Mouse (Mus musculus): ENCODE measurements around the gene Fstl3. TPM values are rescaled to one million over a fixed set of nuclear protein-coding genes. Genes with fewer than 3 reads are reported as not detected.

The Fstl3 gene
- polyA plus RNA-seq, 3 experiments from 2014 or later = 0.21 to 1.2 TPM; not detected in 1

GRCm38 (mm10) chr10:79788386-79789158, 11.5 kb downstream of the Fstl3 start:
- ATAC-seq = peak; percentile 58

GRCm38 (mm10) chr10:79789581-79789980, 12.5 kb downstream of the Fstl3 start:
- ATAC-seq = no peak

GRCm38 (mm10) chr10:79790861-79791260, 13.8 kb downstream of the Fstl3 start, which contains the start of gene Prss57:
TSS of gene Prss57 (minus strand) at chr10:79790961.
- no peak for ATAC-seq

- no peak for ATAC-seq
Measured at GRCm38 (mm10) chr10:79792339-79793040, 15.4 kb downstream of the Fstl3 start.

- ATAC-seq = peak; percentile 68
Measured at GRCm38 (mm10) chr10:79793051-79793737, 16.1 kb downstream of the Fstl3 start, which contains the start of gene Palm. TSS of gene Palm (plus strand) at chr10:79793572.

- ATAC-seq = no peak
Measured at GRCm38 (mm10) chr10:79793738-79794490, 16.8 kb downstream of the Fstl3 start.

- ATAC-seq = no peak
Measured at GRCm38 (mm10) chr10:79794491-79794931, 17.4 kb downstream of the Fstl3 start.

GRCm38 (mm10) chr10:79795905-79796304, 18.8 kb downstream of the Fstl3 start:
- ATAC-seq = no peak

GRCm38 (mm10) chr10:79797326-79797725, 20.3 kb downstream of the Fstl3 start:
- no peak for ATAC-seq

- no peak for ATAC-seq
Measured at GRCm38 (mm10) chr10:79798289-79798928, 21.3 kb downstream of the Fstl3 start.

- ATAC-seq = no peak
Measured at GRCm38 (mm10) chr10:79800508-79800907, 23.4 kb downstream of the Fstl3 start.

- ATAC-seq = no peak
Measured at GRCm38 (mm10) chr10:79801837-79802236, 24.8 kb downstream of the Fstl3 start.

GRCm38 (mm10) chr10:79802331-79802971, 25.4 kb downstream of the Fstl3 start:
- ATAC-seq = no peak

GRCm38 (mm10) chr10:79803716-79804323, 26.7 kb downstream of the Fstl3 start:
- ATAC-seq = no peak

GRCm38 (mm10) chr10:79805636-79806035, 28.6 kb downstream of the Fstl3 start:
- ATAC-seq = no peak

GRCm38 (mm10) chr10:79806331-79806730, 29.3 kb downstream of the Fstl3 start:
- no peak for ATAC-seq

GRCm38 (mm10) chr10:79806972-79807371, 29.9 kb downstream of the Fstl3 start:
- no peak for ATAC-seq

GRCm38 (mm10) chr10:79807826-79808225, 30.8 kb downstream of the Fstl3 start:
- ATAC-seq = no peak

GRCm38 (mm10) chr10:79808728-79809127, 31.7 kb downstream of the Fstl3 start:
- ATAC-seq = no peak

GRCm38 (mm10) chr10:79811736-79812637, 34.9 kb downstream of the Fstl3 start:
- no peak for ATAC-seq

All from inflammation-experienced regulatory T-cells, adult 6 months (primary cell).